Mouse (Mus musculus): ENCODE data around the gene B230118H07Rik.

DNA sequence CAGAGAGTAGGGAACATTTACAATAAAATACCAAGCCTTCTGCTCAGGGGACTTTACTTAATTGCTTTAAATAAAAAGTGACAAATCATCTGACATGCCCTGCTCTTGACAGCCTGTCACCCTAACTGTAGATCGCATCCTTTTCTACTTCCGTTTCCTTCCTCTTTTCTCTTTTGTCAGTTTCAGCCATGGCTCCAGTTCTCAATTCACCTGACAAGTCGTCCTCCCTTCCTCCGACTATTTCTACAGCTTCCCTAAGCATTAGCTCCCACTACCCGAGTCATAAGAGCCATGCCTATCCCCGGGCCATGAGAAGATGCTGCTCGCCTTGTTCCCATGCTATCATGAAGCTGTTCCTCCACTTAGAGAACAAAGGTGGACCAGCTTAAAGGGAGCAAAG is 27.7 kb downstream of the B230118H07Rik start:
- no peak for TF ChIP-seq POLR2A (IDR thresholded peaks at IDR 0.05; ENCODE audit: low read depth, low read length)
- TF ChIP-seq CTCF (conservative IDR thresholded peaks at IDR 0.05; ENCODE audit: insufficient read depth, insufficient read length, low read depth, low read length), result no peak
